Mouse (Mus musculus): Measurements from ENCODE around the gene Hoxb2.

DNA sequence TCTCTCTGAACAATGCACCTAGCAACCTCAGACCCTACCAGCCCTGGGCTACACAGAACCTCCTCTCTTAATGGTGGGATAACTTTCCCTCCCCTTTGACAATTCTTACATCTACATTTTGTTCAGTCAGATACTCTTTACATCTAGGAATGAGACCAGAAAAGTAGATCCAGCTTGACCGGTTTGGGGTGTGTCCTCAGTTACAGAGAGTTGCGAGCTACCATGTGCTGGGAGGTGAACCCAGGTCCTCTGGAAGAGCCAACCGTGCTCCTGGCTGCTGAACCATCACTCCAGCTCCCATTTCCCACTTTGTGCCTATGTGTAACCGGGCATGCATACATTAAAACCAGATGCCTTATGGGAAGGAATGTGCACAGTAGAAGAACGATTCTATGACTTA is 33.1 kb downstream of the Hoxb2 start:
- no peak for TF ChIP-seq CTCF (IDR thresholded peaks at IDR 0.05; ENCODE audit: control insufficient read depth, insufficient read depth, insufficient read length)
- TF ChIP-seq FOSL1 (IDR thresholded peaks at IDR 0.05; ENCODE audit: insufficient read depth, low read length, poor library complexity, severe bottlenecking), result no peak

Measured in C2C12 (cell line).